Mouse (Mus musculus) MEL (cell line): ENCODE results near the gene Slfn4. TPM values are rescaled to one million over a fixed set of nuclear protein-coding genes. Genes with fewer than 3 reads are reported as not detected.

ENCODE experiments used
- DNase-seq: peaks from one replicate; pipeline ENCODE4 v3.0.0; 2011; ENCODE audit warnings: low read depth, low spot score
- H3K27ac ChIP-seq: 2 replicates; pipeline ENCODE4 v1.5.1; 2012; ENCODE audit warnings: low read depth, mild to moderate bottlenecking, control low read depth, low read length, moderate library complexity; ENCODE audit not compliant: control insufficient read depth
- H3K27me3 ChIP-seq, 2 experiments: fragments of 150-350 bp in 1 of 2; sonication (generic) in 1 of 2; 2 replicates each; pipeline ENCODE4 v1.6.1; 2012; ENCODE audit warnings: low read length in 2 of 2, mild to moderate bottlenecking in 2 of 2, improper control_type of control experiment in 1 of 2, moderate library complexity in 1 of 2; ENCODE audit not compliant: insufficient read depth in 2 of 2, control insufficient read depth in 1 of 2
- H3K36me3 ChIP-seq, 2 experiments: 2 replicates each; pipeline ENCODE4 v1.6.1; 2012 to 2014; ENCODE audit warnings: low read length in 2 of 2, improper control_type of control experiment in 1 of 2, inconsistent platforms in 1 of 2, mild to moderate bottlenecking in 1 of 2; ENCODE audit not compliant: insufficient read depth in 2 of 2, control insufficient read depth in 1 of 2
- H3K4me1 ChIP-seq, 2 experiments: fragments of 150-350 bp in 1 of 2; sonication (generic) in 1 of 2; 2 replicates each; pipeline ENCODE4 v1.6.1; 2012; ENCODE audit warnings: low read length in 2 of 2, improper control_type of control experiment in 1 of 2, mild to moderate bottlenecking in 1 of 2; ENCODE audit not compliant: insufficient read depth in 2 of 2, control insufficient read depth in 1 of 2
- H3K4me3 ChIP-seq, 2 experiments: fragments of 150-350 bp in 1 of 2; sonication (generic) in 1 of 2; 2 replicates each; pipeline ENCODE4 v1.5.1; 2012; ENCODE audit warnings: low read depth in 2 of 2, low read length in 2 of 2, mild to moderate bottlenecking in 2 of 2, moderate library complexity in 2 of 2, control low read depth in 1 of 2, improper control_type of control experiment in 1 of 2; ENCODE audit not compliant: control insufficient read depth in 1 of 2, insufficient read depth in 1 of 2
- H3K79me2 ChIP-seq: 2 replicates; pipeline ENCODE4 v1.6.1; 2012; ENCODE audit warnings: mild to moderate bottlenecking, low read length, moderate library complexity; ENCODE audit not compliant: control insufficient read depth, poor library complexity, insufficient read depth
- H3K9ac ChIP-seq: 2 replicates; pipeline ENCODE4 v1.6.1; 2012; ENCODE audit warnings: low read depth, mild to moderate bottlenecking, control low read depth, low read length, moderate library complexity; ENCODE audit not compliant: control insufficient read depth, poor library complexity, severe bottlenecking
- H3K9me3 ChIP-seq: fragments of 150-350 bp; sonication (generic); replicated peaks from 2 replicates; pipeline ENCODE4 v1.6.1; 2012; ENCODE audit warnings: mild to moderate bottlenecking, low read length, improper control_type of control experiment, moderate library complexity; ENCODE audit not compliant: insufficient read depth
- BHLHE40 ChIP-seq: IDR thresholded peaks from 2 replicates; pipeline ENCODE4 v1.6.1; 2012; ENCODE audit warnings: low read depth, mild to moderate bottlenecking, inconsistent platforms, low read length, improper control_type of control experiment, borderline replicate concordance
- CHD1 ChIP-seq: IDR thresholded peaks from 2 replicates; pipeline ENCODE4 v1.6.1; 2012; ENCODE audit warnings: low read depth, mild to moderate bottlenecking, inconsistent platforms, low read length, improper control_type of control experiment
- CHD2 ChIP-seq: IDR thresholded peaks from 2 replicates; pipeline ENCODE4 v1.6.1; 2011; ENCODE audit warnings: low read length, improper control_type of control experiment
- CTCF ChIP-seq, 3 experiments: IDR thresholded peaks in 2 of 3; conservative IDR thresholded peaks in 1 of 3; 2 replicates each; pipeline ENCODE4 v1.5.1; 2011 to 2012; ENCODE audit warnings: low read length in 3 of 3, low read depth in 2 of 3, mild to moderate bottlenecking in 2 of 3, improper control_type of control experiment in 1 of 3, inconsistent platforms in 1 of 3, mixed read lengths in 1 of 3, moderate library complexity in 1 of 3; ENCODE audit not compliant: control insufficient read depth in 1 of 3, insufficient read depth in 1 of 3, poor library complexity in 1 of 3, severe bottlenecking in 1 of 3
- E2F4 ChIP-seq: IDR thresholded peaks from 2 replicates; pipeline ENCODE4 v1.6.1; 2011; ENCODE audit warnings: low read depth, low read length, improper control_type of control experiment, borderline replicate concordance
- EP300 ChIP-seq, 2 experiments: IDR thresholded peaks; 2 replicates each; pipeline ENCODE4 v1.6.1; 2011; ENCODE audit warnings: improper control_type of control experiment in 2 of 2, low read length in 2 of 2, low read depth in 1 of 2, mild to moderate bottlenecking in 1 of 2
- GABPA ChIP-seq: IDR thresholded peaks from 2 replicates; pipeline ENCODE4 v1.6.1; 2012; ENCODE audit warnings: low read depth, mild to moderate bottlenecking, inconsistent platforms, low read length, improper control_type of control experiment, moderate library complexity
- HCFC1 ChIP-seq: IDR thresholded peaks from 2 replicates; pipeline ENCODE4 v1.6.1; 2012; ENCODE audit warnings: low read depth, mild to moderate bottlenecking, inconsistent platforms, low read length, improper control_type of control experiment, moderate library complexity
- JUND ChIP-seq: IDR thresholded peaks from 2 replicates; pipeline ENCODE4 v1.6.1; 2011; ENCODE audit warnings: low read depth, mild to moderate bottlenecking, improper control_type of control experiment, low read length
- MAFK ChIP-seq: IDR thresholded peaks from 2 replicates; pipeline ENCODE4 v1.6.1; 2011; ENCODE audit warnings: low read depth, mild to moderate bottlenecking, low read length, improper control_type of control experiment, borderline replicate concordance
- MAX ChIP-seq: IDR thresholded peaks from 2 replicates; pipeline ENCODE4 v1.6.1; 2011; ENCODE audit warnings: low read length, improper control_type of control experiment
- MAZ ChIP-seq: IDR thresholded peaks from 2 replicates; pipeline ENCODE4 v1.6.1; 2012; ENCODE audit warnings: low read depth, mild to moderate bottlenecking, inconsistent platforms, low read length, improper control_type of control experiment
- MEF2A ChIP-seq: IDR thresholded peaks from 2 replicates; pipeline ENCODE4 v1.6.1; 2014; ENCODE audit warnings: low read depth, mild to moderate bottlenecking, inconsistent platforms, low read length, improper control_type of control experiment; ENCODE audit not compliant: poor library complexity, insufficient replicate concordance, severe bottlenecking; ENCODE audit errors: extremely low read depth
- MXI1 ChIP-seq: IDR thresholded peaks from 2 replicates; pipeline ENCODE4 v1.6.1; 2011; ENCODE audit warnings: mild to moderate bottlenecking, low read depth, low read length, improper control_type of control experiment
- MYC ChIP-seq: IDR thresholded peaks from 2 replicates; pipeline ENCODE4 v1.6.1; 2011; ENCODE audit warnings: low read depth, mild to moderate bottlenecking, low read length, improper control_type of control experiment, moderate library complexity
- NELFE ChIP-seq: IDR thresholded peaks from 2 replicates; pipeline ENCODE4 v1.6.1; 2011; ENCODE audit warnings: low read depth, low read length, improper control_type of control experiment
- POLR2A ChIP-seq, 2 experiments: IDR thresholded peaks; 2 replicates each; pipeline ENCODE4 v1.6.1; 2011 to 2012; ENCODE audit warnings: low read length in 2 of 2, mild to moderate bottlenecking in 2 of 2, control low read depth in 1 of 2, improper control_type of control experiment in 1 of 2, low read depth in 1 of 2, moderate library complexity in 1 of 2; ENCODE audit not compliant: control insufficient read depth in 1 of 2, insufficient read depth in 1 of 2, poor library complexity in 1 of 2
- POLR2AphosphoS2 ChIP-seq: IDR thresholded peaks from 2 replicates; pipeline ENCODE4 v1.6.1; 2011; ENCODE audit warnings: low read length, improper control_type of control experiment
- POLR2AphosphoS5 ChIP-seq: IDR thresholded peaks from 2 replicates; pipeline ENCODE4 v1.6.1; 2012; ENCODE audit warnings: low read depth, borderline replicate concordance, mild to moderate bottlenecking, inconsistent platforms, low read length, moderate library complexity, mixed read lengths
- RCOR1 ChIP-seq: IDR thresholded peaks from 2 replicates; pipeline ENCODE4 v1.6.1; 2012; ENCODE audit warnings: low read depth, mild to moderate bottlenecking, inconsistent platforms, low read length, improper control_type of control experiment
- SIN3A ChIP-seq: IDR thresholded peaks from 2 replicates; pipeline ENCODE4 v1.6.1; 2012; ENCODE audit warnings: low read length, improper control_type of control experiment, inconsistent platforms
- SMC3 ChIP-seq: IDR thresholded peaks from 2 replicates; pipeline ENCODE4 v1.6.1; 2011; ENCODE audit warnings: low read depth, low read length, improper control_type of control experiment
- TAL1 ChIP-seq: IDR thresholded peaks from 2 replicates; pipeline ENCODE4 v1.6.1; 2012; ENCODE audit warnings: mild to moderate bottlenecking, inconsistent platforms, low read length, moderate library complexity, mixed read lengths
- TBP ChIP-seq: IDR thresholded peaks from 2 replicates; pipeline ENCODE4 v1.8.0; 2011; ENCODE audit warnings: low read depth, low read length, improper control_type of control experiment
- TCF12 ChIP-seq: IDR thresholded peaks from 2 replicates; pipeline ENCODE4 v1.6.1; 2014; ENCODE audit warnings: low read depth, mild to moderate bottlenecking, inconsistent platforms, low read length, improper control_type of control experiment, moderate library complexity
- UBTF ChIP-seq: IDR thresholded peaks from 2 replicates; pipeline ENCODE4 v1.6.1; 2012; ENCODE audit warnings: low read depth, mild to moderate bottlenecking, inconsistent platforms, low read length, improper control_type of control experiment, moderate library complexity, borderline replicate concordance; ENCODE audit not compliant: insufficient read depth
- USF1 ChIP-seq: IDR thresholded peaks from 2 replicates; pipeline ENCODE4 v1.6.1; 2014; ENCODE audit warnings: low read depth, mild to moderate bottlenecking, inconsistent platforms, low read length, improper control_type of control experiment, moderate library complexity
- USF2 ChIP-seq, 2 experiments: IDR thresholded peaks; 2 replicates each; pipeline ENCODE4 v1.6.1; 2011 to 2012; ENCODE audit warnings: improper control_type of control experiment in 2 of 2, low read length in 2 of 2, borderline replicate concordance in 1 of 2, inconsistent platforms in 1 of 2, low read depth in 1 of 2, mild to moderate bottlenecking in 1 of 2; ENCODE audit not compliant: insufficient read depth in 1 of 2
- ZMIZ1 ChIP-seq: IDR thresholded peaks from 2 replicates; pipeline ENCODE4 v1.6.1; 2012; ENCODE audit warnings: low read depth, mild to moderate bottlenecking, inconsistent platforms, low read length, improper control_type of control experiment, moderate library complexity
- ZNF384 ChIP-seq: IDR thresholded peaks from 2 replicates; pipeline ENCODE4 v1.6.1; 2012; ENCODE audit warnings: low read depth, mild to moderate bottlenecking, inconsistent platforms, low read length, improper control_type of control experiment
- polyA plus RNA-seq, 2 experiments: library from polyadenylated mRNA; stranded (reverse) in 1 of 2; unstranded in 1 of 2; fragments of >175 nt in 1 of 2; fragments of >200 nt in 1 of 2; gene quantifications; 2 replicates each; pipeline versions ENCODE4 v1.2.1 to v1.2.4; 2012; ENCODE audit warnings: low replicate concordance in 2 of 2, low read depth in 1 of 2; ENCODE audit not compliant: insufficient read length in 2 of 2, insufficient read depth in 1 of 2, missing spikeins in 1 of 2
- total RNA-seq: library from RNA; depleted of rRNA; stranded (reverse); fragments of 300-350 nt; gene quantifications from 2 replicates; pipeline ENCODE4 v1.2.3, GENCODE M21; 2012

Gene Slfn4
- total and polyA plus RNA-seq, 3 experiments, result 0.04 TPM; not detected in 2

DNA sequence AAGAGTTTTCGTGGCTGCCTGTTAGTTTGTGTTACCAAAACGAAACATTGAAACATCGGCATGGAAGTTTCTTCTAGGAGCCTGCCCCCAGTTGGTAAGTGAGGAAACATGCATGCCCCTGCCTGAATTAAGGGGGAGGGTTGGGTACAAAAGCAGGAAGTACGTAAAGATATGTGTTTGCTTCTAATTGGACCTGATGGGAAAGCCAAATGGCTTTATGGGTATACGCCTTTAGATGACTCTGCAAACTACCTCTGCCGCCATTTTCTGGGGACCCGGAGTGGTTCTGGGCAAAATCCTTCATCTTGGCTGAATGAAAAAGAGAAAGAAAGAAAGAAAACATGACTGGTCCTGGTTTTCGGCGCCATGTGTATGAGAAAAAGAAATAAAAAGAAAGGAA is 49.2 kb downstream of the Slfn4 start (continued):
- TF ChIP-seq UBTF, result 0 out of 2 replicates have a peak, but pooled peaks have one; percentile 29
- TF ChIP-seq CHD1, result peak; percentile 98
- no peak; the same call in 1 of the 2 replicates for TF ChIP-seq CHD2
- peak; percentile 96 for TF ChIP-seq TBP
- peak; percentile 88 for TF ChIP-seq GABPA
- peak; percentile 72 for TF ChIP-seq TCF12
- TF ChIP-seq USF1, result no peak
- no peak for TF ChIP-seq RCOR1
- TF ChIP-seq E2F4, result peak; percentile 72; the same call in 1 of the 2 replicates
- peak in 1 of 2 experiments; percentile 70; a peak in 2 of 4 replicates for TF ChIP-seq EP300 (IDR thresholded peaks at IDR 0.05; ENCODE audit: low read depth in 1 of 2, low read length in 2 of 2)
- peak; percentile 94 for TF ChIP-seq MAFK
- 0 out of 2 replicates have a peak, but pooled peaks have one; percentile 17 for TF ChIP-seq SMC3
- TF ChIP-seq POLR2A (IDR thresholded peaks at IDR 0.05; ENCODE audit: control insufficient read depth in 1 of 2, insufficient read depth in 1 of 2, low read depth in 1 of 2, low read length in 2 of 2, poor library complexity in 1 of 2), result peak in 1 of 2 experiments; percentile 85; a peak in 2 of 4 replicates
- 0 out of 2 replicates have a peak, but pooled peaks have one; percentile 15 for TF ChIP-seq POLR2AphosphoS5

DNA sequence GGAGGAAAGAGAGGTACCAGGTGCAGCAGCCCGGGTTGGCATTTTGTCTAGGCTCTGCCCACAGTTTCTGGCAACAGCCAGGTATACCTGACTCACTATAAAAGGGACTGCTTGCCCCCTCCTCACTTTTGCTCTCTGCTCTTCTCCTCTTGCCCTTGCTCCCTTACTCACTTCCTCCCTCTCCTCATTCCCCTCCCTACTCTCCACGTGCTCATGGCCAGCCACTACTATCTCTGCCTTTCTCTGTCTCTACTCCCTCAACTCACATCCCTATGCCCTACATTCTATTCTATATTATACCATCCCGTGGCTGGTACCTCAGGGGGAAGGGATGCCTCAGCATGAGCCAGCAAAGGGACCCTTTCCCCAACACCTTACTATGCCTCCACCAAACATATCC is 49.8 kb downstream of the Slfn4 start:
- Histone ChIP-seq H3K9me3 (no peaks in the 10 kb centered on the region), H3K4me1 (peaks cover 3 to 31% of the 10 kb centered on the region in 2 experiments), H3K27me3 (peaks cover 0 to 3% of the 10 kb centered on the region in 2 experiments; a peak in 2 of 4 replicates), H3K36me3 (peaks cover 26 to 31% of the 10 kb centered on the region in 2 experiments), H3K79me2 (peaks cover 41% of the 10 kb centered on the region), H3K27ac (peak overlapping the region; percentile 86), H3K4me3 (peak overlapping the region; percentile 80 to 89), H3K9ac (peak overlapping the region; percentile 88)
- TF ChIP-seq USF1 (peak; percentile 58), TCF12 (no peak), MXI1 (peak; percentile 85), CHD1 (0 out of 2 replicates have a peak, but pooled peaks have one; percentile 47), ZMIZ1 (no peak), MYC (peak; percentile 93), E2F4 (no peak; the same call in 1 of the 2 replicates), UBTF (no peak), ZNF384 (no peak), MAZ (no peak), POLR2A (IDR thresholded peaks at IDR 0.05; ENCODE audit: control insufficient read depth in 1 of 2, insufficient read depth in 1 of 2, low read depth in 1 of 2, low read length in 2 of 2, poor library complexity in 1 of 2) (peak in 1 of 2 experiments; percentile 17; a peak in 1 of 4 replicates), JUND (no peak), TAL1 (no peak), CHD2 (no peak), MEF2A (no peak), CTCF (IDR thresholded peaks at IDR 0.05 in 2 of 3, conservative IDR thresholded peaks at IDR 0.05 in 1 of 3; ENCODE audit: control insufficient read depth in 1 of 3, insufficient read depth in 1 of 3, low read depth in 2 of 3, low read length in 3 of 3, poor library complexity in 1 of 3, severe bottlenecking in 1 of 3) (no peak), RCOR1 (no peak), USF2 (IDR thresholded peaks at IDR 0.05; ENCODE audit: borderline replicate concordance in 1 of 2, insufficient read depth in 1 of 2, low read depth in 1 of 2, low read length in 2 of 2) (no peak), POLR2AphosphoS2 (no peak; the same call in 1 of the 2 replicates), MAX (peak; percentile 91), NELFE (no peak; the same call in 1 of the 2 replicates), POLR2AphosphoS5 (no peak), TBP (no peak), BHLHE40 (no peak), SMC3 (no peak), HCFC1 (no peak), SIN3A (no peak; the same call in 1 of the 2 replicates)
- peak; percentile 64 for DNase-seq
